Mouse (Mus musculus) testis, adult 2 months (tissue): ENCODE results near the gene Pin4.

Experiments
- CTCF ChIP-seq: fragments of 200-500 bp; IDR thresholded peaks from 2 replicates; pipeline ENCODE4 v1.5.1; 2012; ENCODE audit warnings: low read depth, mild to moderate bottlenecking, inconsistent platforms, low read length, moderate library complexity; ENCODE audit not compliant: control insufficient read depth, insufficient read depth, insufficient replicate concordance
- POLR2A ChIP-seq: fragments of 200-500 bp; IDR thresholded peaks from 2 replicates; pipeline ENCODE4 v1.6.1; 2012; ENCODE audit warnings: low read depth, mild to moderate bottlenecking, inconsistent platforms, low read length, moderate library complexity; ENCODE audit not compliant: control insufficient read depth

DNA sequence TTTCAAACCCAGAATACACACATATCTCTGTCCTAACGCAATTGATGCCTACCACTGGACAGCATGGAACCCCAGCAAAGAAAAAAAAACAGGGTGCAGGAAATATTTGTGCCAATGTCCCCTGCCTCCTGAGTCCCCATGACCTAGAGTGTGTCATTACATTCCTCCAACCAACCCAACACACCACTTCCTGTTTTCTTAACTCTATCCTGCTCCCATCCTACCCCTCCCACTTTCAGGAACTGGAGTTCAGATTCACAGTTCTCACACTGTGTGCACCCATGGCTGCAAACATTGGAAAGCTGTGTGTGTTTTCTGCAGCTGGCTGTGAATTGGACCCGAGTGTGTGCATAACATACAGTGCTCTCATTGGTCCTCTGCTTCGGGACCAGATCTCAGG, 28.6 kb upstream of the Pin4 start:
- TF ChIP-seq CTCF (no peak), POLR2A (no peak)
